Mouse (Mus musculus) lung, postnatal 25 days (tissue): ENCODE measurements around the gene Gpc6.
A peak's percentile ranks its signal among the peaks of the same experiment; 100 is the strongest.

Experiments used
- DNase-seq: peaks from one replicate; pipeline ENCODE4 v3.0.0; 2022; ENCODE audit warnings: low spot score

Gpc6 gene

DNA sequence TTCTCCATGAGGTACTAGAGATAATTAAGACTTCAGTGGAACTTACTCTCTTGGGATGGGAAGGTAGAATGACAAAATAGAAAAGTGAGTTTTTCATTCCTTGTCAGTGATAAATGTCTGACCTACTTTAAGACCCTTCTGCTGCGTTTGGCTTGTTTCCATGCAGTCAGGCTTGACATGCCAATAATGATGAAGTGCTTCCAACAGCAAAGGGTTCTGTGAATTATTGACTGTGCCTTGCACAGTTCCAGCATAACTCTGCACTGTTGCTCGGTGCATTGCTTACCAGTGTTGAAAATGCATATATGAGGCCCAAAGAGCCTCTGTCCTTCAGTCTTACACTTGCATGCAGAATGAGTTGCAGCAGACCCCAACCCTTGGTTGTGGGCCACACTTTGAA is 548.3 kb downstream of the Gpc6 start:
- no peak for DNase-seq

GRCm38 (mm10) chr14:117478879-117479278 is 553.8 kb downstream of the Gpc6 start:
- DNase-seq = no peak

- no peak for DNase-seq
These were observed 562.1 kb downstream of the Gpc6 start for GRCm38 (mm10) chr14:117487161-117487754.

DNA sequence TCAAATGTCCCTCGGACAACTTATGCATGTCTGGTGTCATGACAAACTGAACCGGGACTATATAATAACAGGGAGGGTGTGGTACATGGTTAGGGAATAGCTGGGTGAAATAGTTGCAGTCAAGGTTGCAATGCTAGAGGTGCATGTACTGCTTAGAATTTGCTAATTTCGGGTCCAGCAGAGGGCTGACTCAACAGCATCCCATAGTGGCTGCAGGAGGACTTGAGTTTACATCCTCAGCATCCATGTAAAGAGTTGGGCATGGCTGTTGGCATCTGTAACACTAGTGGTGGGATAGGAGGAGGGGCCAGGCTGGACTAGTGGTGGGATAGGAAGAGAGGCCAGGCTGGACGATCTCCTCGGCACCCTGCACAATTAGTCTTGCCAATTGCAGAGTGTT is 565.4 kb downstream of the Gpc6 start:
- no peak for DNase-seq

DNA sequence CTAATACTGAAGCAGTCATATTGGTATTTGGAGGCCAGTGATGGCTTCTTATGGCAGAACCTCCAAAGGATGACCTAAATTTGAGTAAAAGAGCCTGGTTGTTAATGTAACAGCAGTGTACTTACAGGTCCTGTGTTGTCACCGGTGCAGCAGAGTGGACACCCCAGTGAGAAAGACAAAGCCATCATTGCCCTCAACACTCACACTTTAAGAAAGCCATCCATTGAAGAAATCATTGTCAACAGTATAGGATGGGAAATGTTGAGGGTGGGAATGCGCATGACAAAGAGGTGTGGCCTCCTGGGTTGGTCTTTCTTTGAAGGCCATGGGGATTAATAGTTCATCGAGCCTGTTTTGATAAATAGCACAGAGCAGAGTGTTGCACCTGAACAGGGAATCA is 570.0 kb downstream of the Gpc6 start:
- no peak for DNase-seq

DNA sequence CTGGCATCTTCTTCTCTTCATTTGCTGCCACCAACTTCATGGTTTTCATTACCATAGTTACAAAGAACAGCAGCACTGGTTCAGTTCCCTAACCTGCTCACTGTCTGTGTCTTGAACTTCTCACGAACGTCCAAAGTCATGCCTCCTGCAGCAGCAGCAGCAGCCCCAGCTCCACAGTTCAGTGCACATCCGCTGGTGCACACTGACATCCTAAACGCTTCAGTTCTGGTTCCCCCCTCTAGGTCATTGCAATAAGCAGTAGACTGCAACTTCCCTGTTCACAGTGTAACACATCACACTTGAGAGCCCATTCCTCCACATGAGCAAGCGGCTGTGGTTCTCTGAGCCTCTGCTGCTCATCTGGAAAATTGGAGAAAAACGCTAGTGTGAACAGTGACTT is 573.7 kb downstream of the Gpc6 start:
- no peak for DNase-seq

- no peak for DNase-seq
These were observed 574.2 kb downstream of the Gpc6 start for GRCm38 (mm10) chr14:117499354-117499753.

DNA sequence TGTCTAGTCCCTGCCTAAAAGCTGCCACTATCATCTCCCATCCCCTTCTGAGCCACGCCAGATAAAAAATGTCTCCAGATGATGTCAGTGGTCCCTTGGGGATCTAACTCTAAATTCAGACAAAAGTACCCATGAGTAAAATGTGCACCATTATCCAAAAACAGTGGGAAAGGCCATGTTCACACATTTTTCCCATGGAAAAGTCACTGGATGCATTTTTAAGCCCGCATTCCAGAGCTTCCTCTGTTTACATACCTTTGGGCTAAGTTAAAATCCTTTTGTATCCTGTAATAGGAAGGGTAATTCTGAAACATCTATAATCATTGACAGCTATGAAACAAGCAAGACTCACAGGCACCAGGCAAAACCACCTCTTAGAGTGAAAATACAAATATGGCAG is 589.7 kb downstream of the Gpc6 start:
- DNase-seq = no peak

- DNase-seq = no peak
These were observed 594.5 kb downstream of the Gpc6 start for GRCm38 (mm10) chr14:117519574-117519973.

DNA sequence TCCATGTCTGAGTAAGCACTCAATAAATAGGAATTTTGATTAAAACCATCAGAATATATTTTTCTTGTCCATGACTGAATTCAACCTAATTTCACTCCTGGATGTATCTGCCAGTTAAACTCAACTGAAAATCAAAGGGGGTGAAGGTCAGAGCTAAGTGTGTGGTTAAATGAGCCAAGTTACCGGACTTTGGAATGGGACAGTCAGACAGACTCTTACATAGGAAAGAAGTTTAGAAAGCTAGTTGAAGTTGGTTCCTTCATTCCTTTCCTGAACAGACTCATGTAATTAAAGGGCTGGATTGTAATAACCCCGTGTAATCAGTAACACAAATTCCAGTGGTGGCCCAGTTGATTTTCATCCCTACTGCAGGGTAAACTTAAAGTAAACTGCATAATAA is 595.6 kb downstream of the Gpc6 start:
- no peak for DNase-seq

- DNase-seq = no peak
These were observed 600.0 kb downstream of the Gpc6 start for GRCm38 (mm10) chr14:117525133-117525532.

DNA sequence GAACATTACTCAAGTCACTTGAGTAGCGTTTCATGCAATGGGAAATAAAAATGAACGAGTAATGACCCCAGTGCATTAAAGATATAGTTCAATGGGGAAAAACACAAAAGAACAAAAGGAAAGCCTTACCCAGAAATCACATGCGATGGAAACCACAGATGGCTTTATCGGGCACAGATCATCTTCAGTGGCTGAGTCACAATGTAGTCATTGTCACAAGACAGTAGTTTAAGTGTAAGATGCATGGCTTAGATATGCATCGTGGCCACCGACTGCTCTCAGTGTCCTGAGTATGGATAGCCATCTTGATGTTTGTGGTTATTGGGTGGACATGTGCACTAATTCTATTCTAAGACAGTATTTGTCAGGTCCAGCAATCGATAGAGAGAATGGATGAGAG is 601.9 kb downstream of the Gpc6 start:
- no peak for DNase-seq

DNA sequence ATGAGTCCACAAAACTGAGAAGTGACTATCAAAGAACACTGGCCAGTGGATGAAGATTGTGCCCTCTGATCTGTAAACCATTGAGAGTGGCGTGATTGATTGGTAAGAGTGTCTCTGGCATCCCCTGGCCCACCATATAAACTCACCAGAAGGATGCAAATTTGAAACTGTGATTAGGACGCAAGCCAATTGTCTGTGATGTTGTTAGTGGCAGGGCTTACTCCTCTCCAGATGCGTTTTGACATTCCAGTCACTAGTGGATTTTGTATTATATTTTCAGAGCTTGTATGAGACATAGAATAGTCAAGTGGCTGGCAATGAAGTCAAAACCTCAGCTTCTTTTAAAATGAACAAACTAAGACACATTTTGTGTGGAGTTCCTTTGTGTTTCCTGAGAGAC is 604.3 kb downstream of the Gpc6 start:
- no peak for DNase-seq

GRCm38 (mm10) chr14:117552776-117553175 is 627.7 kb downstream of the Gpc6 start:
- no peak for DNase-seq

DNA sequence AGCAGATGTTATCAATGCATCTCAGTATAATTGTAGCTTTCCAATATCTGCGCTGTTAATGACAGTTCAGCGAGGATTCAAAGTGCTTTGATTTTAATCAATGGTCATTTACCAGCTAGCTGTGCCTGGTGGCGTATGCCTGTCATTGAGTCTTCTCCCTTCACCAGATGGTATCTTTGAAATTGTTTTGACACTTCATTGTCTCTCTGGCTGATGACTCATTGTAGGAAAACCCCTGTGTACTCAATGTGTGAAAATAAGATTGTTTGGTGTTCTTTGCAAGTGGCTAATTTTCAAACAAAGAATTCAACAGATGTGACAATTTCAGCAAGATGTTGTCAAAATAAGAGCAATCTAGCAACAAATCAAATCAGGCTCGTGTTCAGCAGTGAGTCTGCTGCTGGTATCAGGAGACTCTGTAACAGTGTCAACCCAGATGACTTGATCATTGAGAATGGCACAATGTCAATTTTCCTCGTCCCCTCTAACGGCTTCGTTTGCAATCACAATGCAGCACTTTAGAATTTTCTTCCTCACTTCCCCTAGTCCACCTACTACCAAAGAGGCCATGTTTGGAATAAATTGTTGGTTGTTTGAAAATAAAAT is 631.7 kb downstream of the Gpc6 start:
- no peak for DNase-seq

GRCm38 (mm10) chr14:117562146-117562545 is 637.0 kb downstream of the Gpc6 start:
- no peak for DNase-seq

GRCm38 (mm10) chr14:117569278-117569677 is 644.2 kb downstream of the Gpc6 start:
- DNase-seq = no peak

GRCm38 (mm10) chr14:117572213-117572612 is 647.1 kb downstream of the Gpc6 start:
- DNase-seq = peak; percentile 1

GRCm38 (mm10) chr14:117574216-117574615 is 649.1 kb downstream of the Gpc6 start:
- no peak for DNase-seq

DNA sequence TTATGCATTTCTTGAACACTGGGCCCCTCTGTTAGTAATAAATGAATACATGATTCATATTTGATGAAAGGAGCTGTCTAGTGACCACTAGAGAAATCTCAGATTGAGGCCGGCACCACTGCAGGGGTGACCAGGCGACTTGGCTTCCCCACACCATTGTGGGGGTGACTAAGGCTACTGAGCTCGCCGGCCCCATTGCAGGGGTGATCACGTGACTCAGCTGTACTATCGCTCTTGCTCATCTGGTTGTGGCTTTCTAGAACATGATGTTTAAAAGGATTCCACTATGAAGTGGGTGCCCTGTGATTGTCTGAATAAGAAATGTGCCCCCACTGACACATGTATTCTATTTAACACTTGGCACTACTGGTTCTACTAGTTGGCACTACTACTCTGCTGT is 656.6 kb downstream of the Gpc6 start:
- DNase-seq = no peak

DNA sequence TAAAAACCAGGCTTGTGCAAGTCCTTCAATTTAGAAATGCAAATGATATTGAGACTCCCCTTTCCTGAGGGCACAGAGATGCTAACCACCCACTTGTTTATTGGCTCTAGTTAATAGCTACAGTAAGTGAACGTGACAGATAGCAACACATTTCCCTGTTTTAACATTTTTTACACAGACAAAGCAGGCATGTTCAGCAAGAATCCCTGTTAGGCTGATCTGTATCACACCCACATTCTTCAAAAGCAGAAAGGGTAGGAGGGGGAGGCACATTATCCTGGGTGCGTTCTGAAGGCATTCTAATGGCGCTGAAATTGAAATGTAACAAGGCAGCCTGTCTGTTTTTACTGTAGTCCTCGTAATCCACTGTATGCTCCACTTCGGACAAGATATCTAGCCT is 674.6 kb downstream of the Gpc6 start:
- no peak for DNase-seq

DNA sequence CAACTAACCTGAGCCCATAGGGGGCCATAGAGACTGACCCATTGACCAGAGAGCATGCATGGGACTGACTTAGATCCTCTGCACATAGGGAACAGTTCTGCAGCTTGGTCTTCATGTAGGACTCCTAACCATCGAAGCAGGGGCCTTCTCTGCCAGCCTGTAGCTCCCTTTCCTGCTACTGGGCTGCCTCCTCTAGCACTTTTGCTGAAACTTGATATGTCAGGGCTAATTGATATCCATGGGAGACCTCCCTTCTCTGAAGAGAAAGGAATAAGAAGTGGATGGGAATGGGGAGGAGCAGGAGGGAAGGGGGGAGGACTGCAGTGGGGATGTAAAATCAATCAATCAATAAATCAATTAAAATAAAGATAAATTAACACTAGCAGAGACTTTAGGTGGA is 678.7 kb downstream of the Gpc6 start:
- no peak for DNase-seq

DNA sequence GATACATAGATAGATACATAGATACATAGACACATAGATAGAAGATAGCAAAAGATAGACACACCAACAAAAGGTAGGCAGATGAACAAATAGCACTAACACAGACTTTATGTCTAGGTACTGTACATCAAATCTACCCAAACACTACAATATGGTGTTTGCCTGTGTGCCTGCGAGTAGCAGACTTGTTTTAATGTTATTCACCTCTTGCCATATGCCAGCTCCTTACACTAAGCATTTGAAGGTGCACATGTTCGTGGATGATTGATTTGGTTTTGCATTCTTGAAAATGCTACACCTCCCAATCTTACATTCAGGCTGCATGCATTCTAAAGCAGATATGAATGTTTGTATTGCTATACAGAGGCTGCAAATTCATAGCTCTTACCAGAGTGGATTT is 680.6 kb downstream of the Gpc6 start:
- DNase-seq = no peak

GRCm38 (mm10) chr14:117611113-117611512 is 686.0 kb downstream of the Gpc6 start:
- no peak for DNase-seq
